Mouse (Mus musculus) liver, embryonic 13.5 days (tissue): Measurements from ENCODE around the gene Fam189a1. TPM values are rescaled to one million over a fixed set of nuclear protein-coding genes. Genes with fewer than 3 reads are reported as not detected.

Source experiments
- ATAC-seq: fragments of 200-750 bp; cut with Nextera tagmentation; 2 replicates; pipeline ENCODE4 v1.8.0; 2017; ENCODE audit warnings: low read depth, mild to moderate bottlenecking, moderate number of reproducible peaks, moderate library complexity
- DNase-seq: peaks from one replicate; pipeline ENCODE4 v3.0.0; 2022
- H3K27ac ChIP-seq: fragments of 300-500 bp; sonication (generic); 2 replicates; pipeline ENCODE4 v1.5.1; 2015; ENCODE audit warnings: moderate library complexity, mild to moderate bottlenecking, inconsistent platforms
- H3K27me3 ChIP-seq: fragments of 300-500 bp; sonication (generic); 2 replicates; pipeline ENCODE4 v1.6.1; 2015; ENCODE audit warnings: mild to moderate bottlenecking, inconsistent platforms
- H3K36me3 ChIP-seq: fragments of 300-500 bp; sonication (generic); 2 replicates; pipeline ENCODE4 v1.6.1; 2015; ENCODE audit warnings: mild to moderate bottlenecking, inconsistent platforms
- H3K4me1 ChIP-seq: fragments of 300-500 bp; sonication (generic); replicated peaks from 2 replicates; pipeline ENCODE4 v1.6.1; 2015; ENCODE audit warnings: inconsistent platforms
- H3K4me2 ChIP-seq: fragments of 300-500 bp; sonication (generic); 2 replicates; pipeline ENCODE4 v1.6.1; 2015; ENCODE audit warnings: inconsistent platforms, mild to moderate bottlenecking, moderate library complexity
- H3K4me3 ChIP-seq: fragments of 300-500 bp; sonication (generic); replicated peaks from 2 replicates; pipeline ENCODE4 v1.5.1; 2015; ENCODE audit warnings: mild to moderate bottlenecking, inconsistent platforms
- H3K9ac ChIP-seq: fragments of 300-500 bp; sonication (generic); 2 replicates; pipeline ENCODE4 v1.6.1; 2015; ENCODE audit warnings: mild to moderate bottlenecking, inconsistent platforms
- H3K9me3 ChIP-seq: fragments of 300-500 bp; sonication (generic); replicated peaks from 2 replicates; pipeline ENCODE4 v1.6.1; 2016; ENCODE audit warnings: inconsistent platforms
- WGBS: fragments of 180-500 bp; shearing (Covaris S2); methylation state at CpG from one replicate; pipeline ENCODE4 v1.1.7; 2015; ENCODE audit not compliant: insufficient replicate concordance; 5-methylcytosine and 5-hydroxymethylcytosine counted together
- polyA plus RNA-seq: library from polyadenylated mRNA; unstranded; fragments of >200 nt; fragmentation: Nextera tagmentation; extraction: Ambion mirVana; gene quantifications from 2 replicates; pipeline ENCODE4 v1.2.1, GENCODE M21; 2015

Gene Fam189a1
- polyA plus RNA-seq, 1 experiment from 2014 or later = not detected

DNA sequence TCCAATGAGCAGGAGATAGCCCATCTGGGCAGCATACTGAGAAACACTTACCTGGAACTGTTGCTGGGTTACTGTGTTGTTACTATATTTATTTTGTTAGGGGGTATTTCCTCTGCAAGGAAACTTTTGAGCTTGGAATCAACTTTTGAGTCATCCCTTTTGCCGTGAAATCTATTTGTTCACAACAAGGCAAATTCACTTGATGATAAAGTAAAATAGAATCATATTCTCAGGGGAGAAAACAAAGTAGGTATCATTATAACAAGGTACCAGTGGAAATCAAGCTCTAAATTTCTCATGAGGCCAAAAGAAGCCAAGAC, 315.8 kb downstream of the Fam189a1 start:
- 59% methylated on average over 1 of the region's 1 CpGs for WGBS
- H3K4me3 ChIP-seq = no peak overlapping the region

DNA sequence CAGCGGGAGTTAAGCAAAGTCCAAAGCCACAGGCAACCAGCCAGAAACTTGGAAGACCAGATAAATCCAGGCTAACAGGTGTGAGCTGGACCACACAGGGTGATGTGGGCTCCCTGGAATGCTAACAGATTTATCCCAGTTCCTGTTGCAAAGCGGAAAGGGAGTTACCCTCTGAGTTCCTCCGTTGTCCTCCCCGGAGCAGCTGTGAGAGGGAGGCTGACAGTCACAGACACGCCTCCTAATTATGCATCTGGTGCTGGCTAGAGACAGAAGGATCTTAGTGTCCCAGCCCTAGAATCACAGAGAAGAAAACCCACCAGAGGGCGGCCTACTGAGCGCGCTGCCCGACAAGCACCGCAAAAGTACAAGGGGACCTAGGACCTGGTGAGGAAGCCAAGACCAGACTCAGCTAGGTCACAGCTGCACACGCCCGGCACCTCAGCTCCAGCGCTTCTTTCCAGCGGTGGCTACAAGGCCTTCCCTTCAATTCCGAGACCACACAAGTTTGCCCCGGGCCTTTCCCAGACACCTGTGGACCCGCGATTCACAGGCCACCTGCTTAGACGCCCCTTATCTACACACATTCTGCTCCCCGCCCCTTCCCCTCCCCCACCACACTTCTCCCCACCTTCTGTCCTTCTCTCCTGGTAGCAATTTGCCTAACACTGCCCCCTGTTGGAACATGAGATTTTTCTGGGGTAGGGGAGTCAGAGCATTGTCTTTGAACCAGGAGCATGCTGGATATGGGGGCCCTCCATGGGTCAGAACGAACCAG, 316.4 kb downstream of the Fam189a1 start:
- Histone ChIP-seq H3K9ac (no peak overlapping the region), H3K9me3 (no peaks in the 10 kb centered on the region), H3K27ac (no peak overlapping the region), H3K4me2 (peak overlapping the region; percentile 46), H3K4me3 (peak overlapping the region; percentile 22; the same call in 1 of the 2 replicates), H3K4me1 (peaks cover 6% of the 10 kb centered on the region), H3K27me3 (no peaks in the 10 kb centered on the region), H3K36me3 (no peaks in the 10 kb centered on the region)
- ATAC-seq = no peak
- 4% methylated on average over 21 of the region's 21 CpGs for WGBS
- DNase-seq = no peak

More for the DNA sequence above, 315.8 kb downstream of the Fam189a1 start:
- no peaks in the 10 kb centered on the region for H3K27me3 ChIP-seq
- H3K9me3 ChIP-seq = no peaks in the 10 kb centered on the region
- no peaks in the 10 kb centered on the region for H3K36me3 ChIP-seq
- no peak overlapping the region for H3K9ac ChIP-seq
- no peak for DNase-seq
- peaks cover 6% of the 10 kb centered on the region for H3K4me1 ChIP-seq
- H3K4me2 ChIP-seq = peak overlapping the region; percentile 46
- no peak for ATAC-seq
- H3K27ac ChIP-seq = no peak overlapping the region

DNA sequence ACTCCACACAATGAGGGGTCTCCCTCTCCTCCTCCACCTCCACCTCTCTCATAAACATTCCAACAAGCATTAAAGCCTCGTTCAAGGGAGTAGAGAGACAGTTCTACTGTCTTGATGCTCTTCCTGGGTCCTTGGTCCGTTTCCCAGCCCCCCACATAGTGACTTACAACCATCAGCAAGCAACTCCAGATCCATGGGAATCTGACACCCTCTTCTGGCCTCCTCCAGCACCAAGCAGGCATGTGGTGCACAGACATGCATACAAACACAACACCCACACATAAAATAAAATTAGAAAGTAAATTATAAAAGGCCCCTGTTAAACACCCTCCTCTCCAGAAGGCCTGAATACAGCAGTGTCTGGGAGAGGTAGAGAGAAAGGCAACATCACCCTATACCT, 317.1 kb downstream of the Fam189a1 start:
- no peaks in the 10 kb centered on the region for H3K27me3 ChIP-seq
- no peak overlapping the region for H3K4me2 ChIP-seq
- H3K27ac ChIP-seq = no peak overlapping the region
- H3K9ac ChIP-seq = no peak overlapping the region
- H3K4me3 ChIP-seq = no peak overlapping the region
- no peaks in the 10 kb centered on the region for H3K36me3 ChIP-seq
- DNase-seq (no peak), ATAC-seq (no peak)
- H3K4me1 ChIP-seq = peaks cover 6% of the 10 kb centered on the region
- WGBS = 39% methylated on average over 2 of the region's 2 CpGs
- no peaks in the 10 kb centered on the region for H3K9me3 ChIP-seq

DNA sequence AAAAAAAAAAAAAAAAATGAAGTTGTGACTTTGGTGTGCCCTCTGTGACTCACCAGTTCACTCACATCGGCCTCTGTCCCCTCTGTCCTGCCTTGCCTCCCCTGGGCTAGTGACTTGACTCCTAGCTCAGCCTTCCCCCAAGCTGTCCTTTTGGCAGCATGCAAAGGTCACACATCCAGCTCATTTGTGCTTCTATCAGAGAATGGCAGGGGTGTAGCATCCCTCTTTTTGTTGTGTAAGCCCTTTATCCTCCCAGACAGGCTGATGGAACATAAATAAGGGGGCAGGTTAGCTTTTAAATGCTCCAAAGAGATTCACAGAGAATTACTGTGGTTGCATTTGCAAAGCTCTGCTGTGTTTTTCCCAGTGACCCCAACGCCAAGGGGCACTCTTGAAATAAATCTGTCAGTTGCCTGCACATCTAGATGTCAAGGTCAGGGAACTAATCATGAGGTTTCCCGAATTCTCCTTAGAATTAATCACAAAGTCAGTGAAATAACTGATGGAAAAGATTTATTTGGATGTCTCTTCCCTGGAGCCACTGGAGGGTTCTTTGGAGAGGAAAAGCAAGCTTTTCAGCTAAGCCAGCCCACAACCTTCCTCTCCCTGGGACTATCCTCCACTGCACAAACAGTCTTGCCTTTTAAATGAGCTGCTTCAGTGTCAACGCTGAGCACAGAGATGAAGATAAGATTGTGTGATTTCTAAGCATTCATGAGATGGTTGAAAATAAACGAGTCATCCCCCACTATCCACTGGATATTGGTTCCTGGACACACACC, 326.0 kb downstream of the Fam189a1 start:
- Histone ChIP-seq H3K4me2 (no peak overlapping the region), H3K36me3 (no peaks in the 10 kb centered on the region), H3K9me3 (no peaks in the 10 kb centered on the region), H3K4me3 (no peak overlapping the region), H3K9ac (no peak overlapping the region), H3K4me1 (no peaks in the 10 kb centered on the region), H3K27me3 (no peaks in the 10 kb centered on the region), H3K27ac (no peak overlapping the region)
- WGBS = 35% methylated on average over 5 of the region's 5 CpGs
- DNase-seq = no peak
- ATAC-seq = no peak

DNA sequence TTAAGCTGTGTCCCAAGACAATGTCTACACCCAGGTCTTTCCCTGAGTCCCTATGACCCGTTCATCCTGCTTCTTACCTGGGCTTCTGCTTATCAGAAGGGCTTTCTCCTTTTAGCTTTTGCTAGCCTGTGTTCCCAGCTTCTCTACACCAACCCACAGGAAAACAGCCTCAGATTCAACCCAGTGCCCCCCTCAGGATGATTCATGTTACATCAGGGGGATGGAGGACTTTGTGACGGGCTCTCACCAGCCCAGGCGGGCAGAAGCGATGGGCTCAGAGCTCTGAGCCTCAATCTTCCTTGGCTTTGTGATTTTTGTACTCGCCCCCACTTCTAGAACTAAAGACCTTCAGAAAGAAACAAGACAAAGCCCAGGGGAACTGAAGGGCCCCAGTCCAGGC, 335.3 kb downstream of the Fam189a1 start:
- 52% methylated on average over 5 of the region's 5 CpGs for WGBS
- no peaks in the 10 kb centered on the region for H3K9me3 ChIP-seq
- no peaks in the 10 kb centered on the region for H3K36me3 ChIP-seq
- H3K4me2 ChIP-seq = no peak overlapping the region
- H3K27me3 ChIP-seq = no peaks in the 10 kb centered on the region
- H3K4me1 ChIP-seq = no peaks in the 10 kb centered on the region
- ATAC-seq (no peak), DNase-seq (no peak)
- H3K27ac ChIP-seq = no peak overlapping the region
- no peak overlapping the region for H3K4me3 ChIP-seq
- no peak overlapping the region for H3K9ac ChIP-seq

DNA sequence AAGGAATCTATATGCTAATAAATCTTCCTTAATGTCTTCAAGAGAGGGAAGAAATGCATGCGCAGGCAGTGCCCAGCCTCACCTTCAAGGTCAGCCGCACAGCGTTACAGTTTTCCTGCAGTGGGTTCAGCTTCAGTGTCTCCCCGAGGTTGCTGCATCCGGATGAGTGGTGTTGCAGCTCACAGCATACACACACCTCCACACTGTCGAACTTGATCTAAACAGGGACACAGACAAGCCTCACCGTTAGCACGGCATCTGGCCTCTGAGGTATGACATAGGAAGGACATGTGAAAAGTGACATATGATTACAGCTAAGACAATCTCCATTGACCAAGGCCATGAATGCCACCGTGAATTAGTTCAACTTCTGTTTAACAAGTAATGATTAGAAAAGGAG, 336.7 kb downstream of the Fam189a1 start:
- no peaks in the 10 kb centered on the region for H3K36me3 ChIP-seq
- 72% methylated on average over 9 of the region's 9 CpGs for WGBS
- H3K9me3 ChIP-seq = no peaks in the 10 kb centered on the region
- H3K9ac ChIP-seq = no peak overlapping the region
- H3K27me3 ChIP-seq = no peaks in the 10 kb centered on the region
- no peak for DNase-seq
- H3K4me3 ChIP-seq = no peak overlapping the region
- H3K27ac ChIP-seq = no peak overlapping the region
- ATAC-seq = no peak
- H3K4me1 ChIP-seq = no peaks in the 10 kb centered on the region
- no peak overlapping the region for H3K4me2 ChIP-seq

DNA sequence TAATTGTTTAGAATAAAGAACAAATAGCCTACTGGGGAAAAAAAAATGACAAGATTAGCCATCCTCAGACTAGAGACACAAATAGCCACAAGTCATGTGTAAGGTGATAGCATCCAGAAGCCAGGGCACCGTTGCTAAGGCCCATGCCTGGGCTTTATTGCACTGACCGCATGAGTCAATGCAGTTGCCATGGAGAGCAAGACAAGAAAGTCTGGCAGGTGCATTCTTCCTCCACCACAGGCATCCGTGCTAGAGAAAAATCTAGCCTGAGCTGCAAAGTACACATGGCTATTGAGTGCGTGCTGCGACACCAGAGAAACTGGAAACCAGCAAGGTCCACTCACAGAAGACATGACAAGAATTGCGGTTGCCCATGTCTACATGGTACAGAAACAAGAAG, 347.5 kb downstream of the Fam189a1 start:
- Histone ChIP-seq H3K4me1 (no peaks in the 10 kb centered on the region), H3K4me2 (no peak overlapping the region), H3K9me3 (no peaks in the 10 kb centered on the region), H3K27ac (no peak overlapping the region), H3K4me3 (no peak overlapping the region), H3K36me3 (no peaks in the 10 kb centered on the region), H3K9ac (no peak overlapping the region), H3K27me3 (no peaks in the 10 kb centered on the region)
- WGBS = 75% methylated on average over 6 of the region's 6 CpGs
- ATAC-seq = no peak
- DNase-seq = no peak

DNA sequence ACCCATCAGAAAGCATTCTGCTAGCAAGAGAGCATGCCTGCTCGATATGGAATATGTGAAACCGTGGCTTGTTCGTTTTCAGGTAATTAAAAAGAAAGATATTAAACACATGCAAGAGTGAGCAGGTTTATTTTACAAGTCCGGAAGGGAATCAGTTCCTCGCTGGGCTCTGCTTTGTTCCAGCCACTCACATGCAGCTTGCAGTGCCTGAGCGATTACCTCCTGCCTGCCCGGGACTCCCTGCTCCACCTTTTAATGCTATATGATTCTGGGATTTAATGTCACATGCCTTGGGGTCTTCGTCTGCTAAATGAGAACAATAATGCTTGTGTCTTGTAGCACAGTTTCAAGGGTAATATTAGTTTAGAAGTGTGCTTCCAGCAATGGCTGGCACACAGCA, 351.3 kb downstream of the Fam189a1 start:
- 70% methylated on average over 8 of the region's 8 CpGs for WGBS
- H3K27ac ChIP-seq = no peak overlapping the region

DNA sequence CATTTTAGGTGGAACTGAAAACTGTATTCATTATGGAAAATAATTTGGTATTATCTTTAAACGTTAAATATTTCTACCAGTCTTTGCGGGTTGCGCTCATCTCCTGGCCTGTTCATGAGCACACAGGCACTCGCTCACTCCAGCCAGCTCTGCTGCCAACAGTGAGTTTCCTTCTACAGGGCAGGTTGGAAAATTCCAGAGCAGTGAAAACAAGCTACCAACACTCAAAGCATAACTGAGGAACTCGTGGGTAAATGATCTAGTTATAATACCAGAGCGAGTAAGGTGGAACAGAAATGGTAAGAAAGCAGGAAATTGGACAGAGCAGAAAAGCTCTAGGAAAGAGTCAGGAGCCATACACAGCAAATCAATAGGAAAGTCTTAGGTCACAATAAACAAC, 360.8 kb downstream of the Fam189a1 start:
- H3K36me3 ChIP-seq = no peaks in the 10 kb centered on the region
- ATAC-seq = no peak

More for the DNA sequence above, 351.3 kb downstream of the Fam189a1 start:
- Histone ChIP-seq H3K4me2 (no peak overlapping the region), H3K9ac (no peak overlapping the region), H3K4me1 (no peaks in the 10 kb centered on the region), H3K4me3 (no peak overlapping the region), H3K9me3 (no peaks in the 10 kb centered on the region), H3K27me3 (no peaks in the 10 kb centered on the region), H3K36me3 (no peaks in the 10 kb centered on the region)
- DNase-seq = no peak
- no peak for ATAC-seq

DNA sequence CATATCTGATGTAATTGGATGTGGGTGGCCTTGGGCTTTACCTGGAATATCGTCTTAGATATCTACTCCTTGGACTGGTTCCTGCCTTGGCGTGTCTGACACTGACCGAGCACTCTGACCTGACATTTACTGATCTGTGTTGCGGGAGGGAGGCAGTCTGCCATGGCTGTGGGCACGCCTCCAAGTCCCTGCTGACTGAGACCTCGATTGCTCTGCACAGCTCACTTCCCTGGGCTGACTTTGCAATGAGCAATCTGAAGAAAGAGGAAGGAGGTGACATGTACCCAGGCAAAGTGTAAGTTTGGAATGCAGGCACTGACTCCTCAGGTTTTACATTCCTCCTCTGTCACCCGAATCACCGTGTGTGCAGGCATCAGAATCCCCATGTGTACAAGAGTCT, 364.3 kb downstream of the Fam189a1 start:
- Histone ChIP-seq H3K27me3 (no peaks in the 10 kb centered on the region), H3K9ac (no peak overlapping the region), H3K9me3 (no peaks in the 10 kb centered on the region), H3K4me2 (no peak overlapping the region), H3K27ac (no peak overlapping the region), H3K36me3 (no peaks in the 10 kb centered on the region), H3K4me1 (no peaks in the 10 kb centered on the region), H3K4me3 (no peak overlapping the region)
- ATAC-seq = no peak
- 57% methylated on average over 8 of the region's 8 CpGs for WGBS
- no peak for DNase-seq

More for the DNA sequence above, 360.8 kb downstream of the Fam189a1 start:
- WGBS = 62% methylated on average over 6 of the region's 6 CpGs
- no peak for DNase-seq
- Histone ChIP-seq H3K9ac (no peak overlapping the region), H3K9me3 (no peaks in the 10 kb centered on the region), H3K4me3 (no peak overlapping the region), H3K4me1 (no peaks in the 10 kb centered on the region), H3K4me2 (no peak overlapping the region), H3K27ac (no peak overlapping the region), H3K27me3 (no peaks in the 10 kb centered on the region)

DNA sequence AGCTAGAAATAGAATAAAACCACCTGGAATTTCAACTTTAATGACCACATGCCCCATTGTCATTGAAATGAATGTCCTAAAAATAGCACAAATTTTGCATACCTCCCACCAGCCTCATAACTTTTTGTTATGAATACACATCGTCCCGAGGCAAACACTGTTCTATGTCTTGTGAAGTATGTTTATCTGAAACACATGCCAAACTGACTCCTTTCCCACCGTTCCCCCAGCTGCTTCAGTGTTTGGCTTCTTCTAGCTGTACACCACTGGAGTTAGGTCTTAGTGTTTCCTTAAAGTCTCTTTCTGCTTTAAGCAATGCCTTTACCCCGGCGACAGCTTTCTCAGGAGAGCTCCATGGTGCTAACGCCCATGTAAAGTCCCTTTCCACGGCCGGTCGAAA, 365.2 kb downstream of the Fam189a1 start:
- no peak for ATAC-seq
- 74% methylated on average over 9 of the region's 9 CpGs for WGBS
- H3K27me3 ChIP-seq = no peaks in the 10 kb centered on the region

DNA sequence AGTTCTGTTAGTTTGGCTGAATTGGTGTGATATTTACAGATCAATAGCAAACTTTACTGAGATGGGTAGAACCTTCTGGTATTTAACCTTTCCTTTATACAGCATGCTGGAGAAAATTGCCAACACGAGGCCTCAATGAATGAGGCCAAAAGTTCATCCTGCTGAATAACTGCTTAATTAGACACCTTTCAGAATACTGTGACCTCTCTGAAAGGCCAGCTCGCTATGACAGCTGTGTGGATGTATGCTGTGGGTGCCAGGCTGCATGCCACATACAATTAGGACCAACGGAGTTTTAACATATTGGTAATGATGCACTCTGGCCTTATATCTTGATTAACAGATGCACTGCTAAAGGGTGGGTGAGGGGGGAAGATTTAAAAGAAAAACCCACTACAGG, 371.3 kb downstream of the Fam189a1 start:
- no peak for DNase-seq
- Histone ChIP-seq H3K4me3 (no peak overlapping the region), H3K27me3 (no peaks in the 10 kb centered on the region), H3K4me1 (no peaks in the 10 kb centered on the region), H3K27ac (no peak overlapping the region), H3K9me3 (no peaks in the 10 kb centered on the region), H3K9ac (no peak overlapping the region), H3K36me3 (no peaks in the 10 kb centered on the region), H3K4me2 (no peak overlapping the region)
- 47% methylated on average over 3 of the region's 3 CpGs for WGBS
- no peak for ATAC-seq

More for the DNA sequence above, 365.2 kb downstream of the Fam189a1 start:
- Histone ChIP-seq H3K4me3 (no peak overlapping the region), H3K27ac (no peak overlapping the region), H3K36me3 (no peaks in the 10 kb centered on the region), H3K9ac (no peak overlapping the region), H3K4me1 (no peaks in the 10 kb centered on the region), H3K4me2 (no peak overlapping the region), H3K9me3 (no peaks in the 10 kb centered on the region)
- DNase-seq = no peak
